Mouse (Mus musculus): ENCODE results near the gene 1300017J02Rik. TPM values are rescaled to one million over a fixed set of nuclear protein-coding genes. Genes with fewer than 3 reads are reported as not detected.

Gene 1300017J02Rik
- polyA plus RNA-seq, 1 experiment: 0.30 TPM

DNA sequence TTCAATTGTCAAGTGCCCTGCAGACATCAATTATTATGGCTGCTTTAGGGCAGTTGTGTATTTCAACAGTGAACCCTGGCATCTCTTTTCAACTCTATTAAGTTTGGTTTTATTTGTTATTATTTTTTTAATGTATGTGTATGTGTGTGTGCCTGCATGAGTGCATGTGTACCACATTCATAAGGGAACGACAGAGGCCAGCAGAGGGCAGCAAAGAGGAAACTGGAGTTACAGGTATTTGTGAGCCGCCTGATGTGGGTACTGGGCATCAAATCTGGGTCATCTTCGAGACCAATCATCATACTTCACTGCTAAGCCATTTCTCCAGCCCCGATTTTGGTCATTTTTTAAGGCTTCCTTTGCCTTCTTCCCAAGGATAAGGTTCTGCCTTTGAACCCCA, 39.1 kb downstream of the 1300017J02Rik start:
- no peak overlapping the region for H3K4me3 ChIP-seq (ENCODE audit: insufficient read depth, poor library complexity, severe bottlenecking)
- H3K79me2 ChIP-seq (ENCODE audit: control insufficient read depth, insufficient read depth): no peaks in the 10 kb centered on the region
- TF ChIP-seq CEBPB (IDR thresholded peaks at IDR 0.05; ENCODE audit: low read depth): no peak
- no peak for TF ChIP-seq FOSL1 (IDR thresholded peaks at IDR 0.05; ENCODE audit: insufficient read depth, low read length, poor library complexity, severe bottlenecking)
- no peak for TF ChIP-seq MYOD1 (IDR thresholded peaks at IDR 0.05; ENCODE audit: control insufficient read depth, insufficient read length, low read depth)
- no peak for TF ChIP-seq MYOG (IDR thresholded peaks at IDR 0.05; ENCODE audit: control insufficient read depth, extremely low read depth, insufficient read length)
- no peak for TF ChIP-seq USF1 (IDR thresholded peaks at IDR 0.05; ENCODE audit: low read depth)
- TF ChIP-seq CTCF (IDR thresholded peaks at IDR 0.05; ENCODE audit: control insufficient read depth, insufficient read depth, insufficient read length): no peak
- no peak for TF ChIP-seq MAX (IDR thresholded peaks at IDR 0.05)
- H3K36me3 ChIP-seq (ENCODE audit: control insufficient read depth, insufficient read depth): no peaks in the 10 kb centered on the region
- no peak overlapping the region for H3ac ChIP-seq (ENCODE audit: control insufficient read depth, insufficient read length, low read depth)
- H3K27me3 ChIP-seq (ENCODE audit: control insufficient read depth, insufficient read depth, insufficient read length): peaks cover 41% of the 10 kb centered on the region
- no peaks in the 10 kb centered on the region for H3K79me3 ChIP-seq (ENCODE audit: low read depth)

DNA sequence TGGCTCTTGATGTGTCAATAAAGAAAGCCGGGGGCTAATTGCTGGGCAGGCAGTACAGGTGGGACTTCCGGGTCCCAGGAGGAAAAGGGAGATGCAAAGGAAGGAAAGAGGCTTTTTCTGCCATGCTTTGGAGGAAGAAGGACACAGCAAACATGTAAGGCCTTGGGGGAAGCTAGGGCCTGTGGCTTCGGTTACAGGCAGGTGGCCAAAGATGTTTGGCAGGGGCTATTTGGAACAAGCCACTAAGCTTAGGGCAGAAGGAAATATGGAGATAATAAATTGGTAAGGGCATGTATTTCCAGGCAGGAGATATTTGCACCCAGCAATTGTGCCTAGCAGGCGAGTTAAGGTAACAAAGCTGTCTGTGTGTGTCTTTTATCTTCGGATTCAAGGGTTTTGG, 52.0 kb downstream of the 1300017J02Rik start:
- Histone ChIP-seq H3K79me2 (ENCODE audit: control insufficient read depth, insufficient read depth) (no peaks in the 10 kb centered on the region), H3K36me3 (ENCODE audit: control insufficient read depth, insufficient read depth) (no peaks in the 10 kb centered on the region), H3K79me3 (ENCODE audit: low read depth) (no peaks in the 10 kb centered on the region), H3K27me3 (ENCODE audit: control insufficient read depth, insufficient read depth, insufficient read length) (peaks cover 3% of the 10 kb centered on the region), H3ac (ENCODE audit: control insufficient read depth, insufficient read length, low read depth) (no peak overlapping the region), H3K4me3 (ENCODE audit: insufficient read depth, poor library complexity, severe bottlenecking) (no peak overlapping the region)
- TF ChIP-seq USF1 (IDR thresholded peaks at IDR 0.05; ENCODE audit: low read depth) (no peak), CTCF (IDR thresholded peaks at IDR 0.05; ENCODE audit: control insufficient read depth, insufficient read depth, insufficient read length) (no peak), MYOD1 (IDR thresholded peaks at IDR 0.05; ENCODE audit: control insufficient read depth, insufficient read length, low read depth) (no peak), CEBPB (IDR thresholded peaks at IDR 0.05; ENCODE audit: low read depth) (no peak), MYOG (IDR thresholded peaks at IDR 0.05; ENCODE audit: control insufficient read depth, extremely low read depth, insufficient read length) (no peak), MAX (IDR thresholded peaks at IDR 0.05) (no peak), FOSL1 (IDR thresholded peaks at IDR 0.05; ENCODE audit: insufficient read depth, low read length, poor library complexity, severe bottlenecking) (no peak)

DNA sequence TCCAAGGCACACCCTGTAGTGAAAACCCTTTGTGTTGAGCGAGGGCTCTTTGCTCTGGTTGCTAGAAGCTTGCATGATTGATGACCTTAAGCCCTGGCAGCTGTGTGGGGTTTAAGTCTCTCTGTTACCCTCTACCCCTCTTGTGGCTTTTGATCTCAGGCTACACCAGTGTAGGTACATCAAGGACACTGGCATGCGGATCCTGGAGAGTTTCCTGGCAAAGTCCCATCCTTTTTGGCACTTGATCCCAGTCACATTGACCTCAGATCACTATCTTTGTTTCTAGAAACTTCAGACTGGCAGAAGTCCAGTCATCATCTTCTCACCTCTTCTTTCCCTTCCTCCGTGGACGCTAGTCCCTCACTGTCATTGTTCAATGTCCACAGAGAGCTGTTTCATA, 56.3 kb downstream of the 1300017J02Rik start:
- H3ac ChIP-seq (ENCODE audit: control insufficient read depth, insufficient read length, low read depth): no peak overlapping the region
- H3K36me3 ChIP-seq (ENCODE audit: control insufficient read depth, insufficient read depth): no peaks in the 10 kb centered on the region
- no peaks in the 10 kb centered on the region for H3K79me2 ChIP-seq (ENCODE audit: control insufficient read depth, insufficient read depth)
- no peak overlapping the region for H3K4me3 ChIP-seq (ENCODE audit: insufficient read depth, poor library complexity, severe bottlenecking)
- no peaks in the 10 kb centered on the region for H3K27me3 ChIP-seq (ENCODE audit: control insufficient read depth, insufficient read depth, insufficient read length)
- H3K79me3 ChIP-seq (ENCODE audit: low read depth): no peaks in the 10 kb centered on the region
- no peak for TF ChIP-seq FOSL1 (IDR thresholded peaks at IDR 0.05; ENCODE audit: insufficient read depth, low read length, poor library complexity, severe bottlenecking)
- no peak for TF ChIP-seq MAX (IDR thresholded peaks at IDR 0.05)
- TF ChIP-seq CTCF (IDR thresholded peaks at IDR 0.05; ENCODE audit: control insufficient read depth, insufficient read depth, insufficient read length): no peak
- no peak for TF ChIP-seq MYOD1 (IDR thresholded peaks at IDR 0.05; ENCODE audit: control insufficient read depth, insufficient read length, low read depth)
- TF ChIP-seq MYOG (IDR thresholded peaks at IDR 0.05; ENCODE audit: control insufficient read depth, extremely low read depth, insufficient read length): no peak
- TF ChIP-seq CEBPB (IDR thresholded peaks at IDR 0.05; ENCODE audit: low read depth): no peak

DNA sequence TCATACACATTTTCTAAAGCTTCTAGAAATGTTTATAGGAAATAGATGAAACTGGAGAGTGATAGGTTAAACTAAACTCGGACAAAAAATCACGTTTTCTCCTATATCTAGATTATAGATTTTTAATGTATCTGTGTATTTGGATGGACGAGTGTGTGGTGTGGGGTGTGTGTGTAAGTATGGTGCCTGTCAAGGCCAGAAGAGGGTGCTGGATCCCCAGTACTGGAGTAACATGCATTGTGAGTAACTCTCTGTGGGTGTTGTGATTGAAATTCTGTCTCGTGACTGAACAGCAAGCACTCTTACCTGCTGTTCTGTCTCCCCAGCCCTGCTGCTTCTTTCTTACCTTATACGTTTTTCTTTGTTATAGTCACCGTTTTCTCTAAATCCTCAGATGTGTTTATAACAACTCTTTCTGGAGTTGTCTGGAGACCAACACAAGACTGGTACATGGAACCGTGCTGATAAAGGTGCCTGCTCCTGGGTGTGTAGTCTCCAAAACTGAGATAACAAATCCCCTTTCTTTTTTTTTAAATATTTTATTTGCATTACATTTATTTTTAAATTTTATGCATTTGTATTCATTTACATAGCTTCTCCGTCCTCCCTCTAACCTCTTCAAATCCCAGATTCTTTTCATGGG, 58.2 kb downstream of the 1300017J02Rik start:
- no peak overlapping the region for H3K4me3 ChIP-seq (ENCODE audit: insufficient read depth, poor library complexity, severe bottlenecking)
- H3K79me2 ChIP-seq (ENCODE audit: control insufficient read depth, insufficient read depth): no peaks in the 10 kb centered on the region
- TF ChIP-seq CEBPB (IDR thresholded peaks at IDR 0.05; ENCODE audit: low read depth) (no peak), CTCF (IDR thresholded peaks at IDR 0.05; ENCODE audit: control insufficient read depth, insufficient read depth, insufficient read length) (no peak), USF1 (IDR thresholded peaks at IDR 0.05; ENCODE audit: low read depth) (no peak), MYOG (IDR thresholded peaks at IDR 0.05; ENCODE audit: control insufficient read depth, extremely low read depth, insufficient read length) (no peak), MAX (IDR thresholded peaks at IDR 0.05) (no peak), FOSL1 (IDR thresholded peaks at IDR 0.05; ENCODE audit: insufficient read depth, low read length, poor library complexity, severe bottlenecking) (no peak), MYOD1 (IDR thresholded peaks at IDR 0.05; ENCODE audit: control insufficient read depth, insufficient read length, low read depth) (no peak)
- H3ac ChIP-seq (ENCODE audit: control insufficient read depth, insufficient read length, low read depth): no peak overlapping the region
- no peaks in the 10 kb centered on the region for H3K27me3 ChIP-seq (ENCODE audit: control insufficient read depth, insufficient read depth, insufficient read length)
- no peaks in the 10 kb centered on the region for H3K79me3 ChIP-seq (ENCODE audit: low read depth)
- H3K36me3 ChIP-seq (ENCODE audit: control insufficient read depth, insufficient read depth): no peaks in the 10 kb centered on the region

DNA sequence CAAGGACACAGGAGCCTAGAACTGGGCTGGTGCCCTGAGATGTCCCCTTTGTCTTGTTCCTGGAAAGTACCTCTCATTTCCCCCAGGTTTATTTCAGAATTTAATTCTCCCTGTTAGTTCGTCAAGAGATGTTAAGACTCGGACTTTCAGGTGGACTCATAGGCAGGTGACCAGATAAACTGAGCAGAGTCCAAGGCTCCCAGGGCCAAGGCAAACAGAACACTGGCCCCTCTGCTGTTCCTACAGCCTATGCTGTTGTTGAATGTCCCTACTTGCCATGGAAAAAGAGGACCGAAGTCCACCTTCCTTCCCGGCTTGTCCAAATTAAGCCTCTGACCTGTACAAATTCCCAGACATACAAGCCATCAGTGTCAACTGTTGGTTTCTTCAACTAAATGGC, 61.2 kb downstream of the 1300017J02Rik start:
- no peak overlapping the region for H3ac ChIP-seq (ENCODE audit: control insufficient read depth, insufficient read length, low read depth)
- H3K27me3 ChIP-seq (ENCODE audit: control insufficient read depth, insufficient read depth, insufficient read length): peaks cover 8% of the 10 kb centered on the region
- no peaks in the 10 kb centered on the region for H3K79me3 ChIP-seq (ENCODE audit: low read depth)
- H3K36me3 ChIP-seq (ENCODE audit: control insufficient read depth, insufficient read depth): no peaks in the 10 kb centered on the region
- no peak for TF ChIP-seq MYOD1 (IDR thresholded peaks at IDR 0.05; ENCODE audit: control insufficient read depth, insufficient read length, low read depth)
- TF ChIP-seq CEBPB (IDR thresholded peaks at IDR 0.05; ENCODE audit: low read depth): no peak
- no peak for TF ChIP-seq MYOG (IDR thresholded peaks at IDR 0.05; ENCODE audit: control insufficient read depth, extremely low read depth, insufficient read length)
- no peak for TF ChIP-seq CTCF (IDR thresholded peaks at IDR 0.05; ENCODE audit: control insufficient read depth, insufficient read depth, insufficient read length)
- TF ChIP-seq MAX (IDR thresholded peaks at IDR 0.05): no peak
- no peak for TF ChIP-seq FOSL1 (IDR thresholded peaks at IDR 0.05; ENCODE audit: insufficient read depth, low read length, poor library complexity, severe bottlenecking)
- TF ChIP-seq USF1 (IDR thresholded peaks at IDR 0.05; ENCODE audit: low read depth): no peak
- no peaks in the 10 kb centered on the region for H3K79me2 ChIP-seq (ENCODE audit: control insufficient read depth, insufficient read depth)
- no peak overlapping the region for H3K4me3 ChIP-seq (ENCODE audit: insufficient read depth, poor library complexity, severe bottlenecking)
